14 mouse cellular contexts compared by ENCODE assay signal in the genomic region with DNA sequence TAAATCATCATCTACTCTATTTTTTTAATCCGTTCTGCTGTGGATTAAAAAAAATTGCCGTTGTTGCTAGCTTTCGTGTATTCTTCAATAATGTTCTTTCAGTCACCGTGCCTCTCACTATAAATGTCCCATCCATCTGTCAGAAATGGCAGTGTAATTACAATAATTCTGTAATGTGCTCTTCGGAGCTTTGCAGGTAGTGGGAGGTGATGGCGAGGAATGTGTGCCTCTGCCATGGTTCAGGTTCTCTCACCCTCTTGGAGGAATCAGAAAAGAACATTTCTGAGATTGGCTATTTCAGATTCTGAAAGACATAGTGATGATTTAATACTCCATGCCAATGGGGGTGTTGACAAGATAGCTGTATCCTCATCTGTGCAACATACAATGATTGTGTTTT.
"Had no signal": no experiment of that assay in that cellular context is flagged by ENCODE, and none has a peak within 500 bp of the region (broad histone marks: within the 10 kb centered on the region; RNA-seq: fewer than 3 reads in every experiment).

No protein-coding gene starts in this region.

- DNase-seq: gastrocnemius, adult 2 months; gastrocnemius, postnatal 10 days; gastrocnemius, postnatal 25 days; heart, adult 2 months; heart, postnatal 10 days; heart, postnatal 4 days; kidney, adult 18-20 months; kidney, adult 8-10 months; kidney, postnatal 10 days; kidney, postnatal 25 days; kidney, postnatal 4 days; layer of hippocampus, adult 9-11 months; liver; liver, embryonic 13.5 days had no signal
